Mouse (Mus musculus): ENCODE measurements around the gene Teddm1b. TPM values are rescaled to one million over a fixed set of nuclear protein-coding genes. Genes with fewer than 3 reads are reported as not detected.

Teddm1b gene
- total RNA-seq, 2 experiments from 2014 or later: not detected

DNA sequence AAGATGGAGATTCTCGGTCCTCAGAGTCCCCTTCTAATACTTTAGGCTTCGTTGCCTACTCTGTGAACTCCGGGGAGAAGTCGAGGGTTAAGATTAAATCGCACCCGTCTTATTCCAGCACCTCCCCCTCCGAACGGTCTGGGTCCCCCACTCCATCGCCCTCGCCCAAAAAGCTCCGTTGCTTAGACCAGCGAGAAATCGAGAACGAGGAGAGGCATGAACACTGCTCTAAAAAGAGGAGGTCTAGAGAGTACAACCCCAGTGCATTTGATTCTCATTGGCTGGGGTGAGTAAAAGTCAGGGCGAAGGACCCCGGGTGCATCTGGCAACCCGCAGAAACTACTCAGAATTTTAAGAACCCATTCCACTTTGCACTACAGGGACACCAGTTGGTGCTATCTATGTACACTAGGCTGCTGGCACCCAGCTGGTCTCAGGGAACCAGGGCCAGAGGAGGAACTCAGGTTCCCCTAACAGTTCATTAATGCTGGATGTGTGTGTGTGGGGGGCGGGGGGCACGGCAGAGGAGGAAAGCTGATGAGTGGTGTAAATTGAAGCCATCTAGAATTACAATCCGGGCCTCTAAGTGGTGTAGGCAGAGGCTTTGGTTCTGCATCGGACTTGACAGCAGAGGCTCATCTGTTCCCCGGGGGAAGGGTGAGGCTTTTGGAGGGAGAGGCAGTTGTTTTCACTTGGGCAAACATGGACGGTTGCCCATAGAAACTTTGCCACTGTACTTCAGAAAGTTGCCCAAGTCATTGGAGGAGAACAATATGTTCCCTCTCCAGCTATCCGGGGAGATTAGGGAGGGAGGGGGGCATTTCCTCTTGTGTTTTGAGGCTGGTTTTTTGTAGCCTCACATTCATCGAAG lies 26.9 kb downstream of the Teddm1b start:
- peak; percentile 15 for ATAC-seq (replicated peaks; ENCODE audit: poor library complexity)

GRCm38 (mm10) chr1:153903006-153903405 lies 28.9 kb downstream of the Teddm1b start:
- no peak for ATAC-seq (replicated peaks; ENCODE audit: poor library complexity)

DNA sequence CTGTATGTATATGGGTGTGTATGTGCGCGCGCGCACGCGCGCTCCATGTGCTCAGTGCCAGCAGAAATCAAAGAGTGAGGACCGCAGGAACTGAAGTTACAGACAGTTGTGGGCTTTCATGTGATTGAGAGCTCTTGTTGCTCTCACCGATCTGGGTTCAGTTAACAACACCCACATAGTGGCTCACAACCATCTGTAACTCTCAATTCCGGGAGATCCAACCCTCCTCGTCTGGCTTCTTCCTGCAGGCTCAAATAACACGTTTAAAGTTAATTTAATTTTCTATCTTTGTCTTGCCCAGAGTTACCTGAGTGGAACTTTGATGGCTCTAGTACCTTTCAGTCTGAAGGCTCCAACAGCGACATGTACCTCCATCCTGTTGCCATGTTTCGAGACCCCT lies 30.1 kb downstream of the Teddm1b start:
- no peak for ATAC-seq (replicated peaks; ENCODE audit: poor library complexity)

DNA sequence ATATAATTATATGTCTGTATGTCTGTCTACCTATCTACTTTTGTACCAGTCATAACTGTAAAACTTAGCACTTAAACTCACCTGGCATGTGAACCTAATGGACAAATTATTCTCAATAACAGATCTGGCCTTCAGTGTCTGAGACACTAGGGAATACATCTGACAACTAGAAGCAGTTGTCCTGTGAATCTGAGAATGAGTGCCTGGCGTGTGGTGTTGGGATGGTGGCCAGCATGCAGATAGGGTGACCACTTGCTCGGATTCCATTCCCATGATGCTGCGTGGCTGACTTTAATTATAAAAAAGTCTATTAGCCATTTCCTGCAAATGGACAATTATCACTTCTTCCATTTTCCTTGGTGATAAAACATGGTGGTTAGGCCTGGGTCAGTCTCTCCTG lies 31.7 kb downstream of the Teddm1b start:
- no peak for ATAC-seq (replicated peaks; ENCODE audit: poor library complexity)

DNA sequence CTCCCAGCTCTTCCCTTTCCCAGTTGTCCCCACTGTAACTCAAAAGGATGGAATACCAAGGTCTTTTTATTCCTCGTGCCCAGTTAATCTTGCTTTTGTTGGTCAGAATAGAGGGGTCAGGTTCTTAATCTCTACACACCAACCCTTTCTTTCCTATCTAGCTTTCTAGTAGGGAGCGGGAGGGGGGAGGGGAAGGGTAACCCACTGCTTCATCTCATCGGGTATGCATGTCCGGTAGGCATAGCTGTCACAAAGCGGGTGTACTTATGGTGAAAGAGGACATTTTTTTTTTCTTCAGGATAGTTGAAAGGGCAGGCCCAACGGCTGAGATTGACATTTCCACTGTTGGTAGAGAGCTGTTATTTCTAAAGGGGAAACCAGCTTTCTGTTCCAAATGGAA lies 34.1 kb downstream of the Teddm1b start:
- ATAC-seq (replicated peaks; ENCODE audit: poor library complexity): no peak

- ATAC-seq (replicated peaks; ENCODE audit: poor library complexity): no peak
Observed at GRCm38 (mm10) chr1:153908741-153909140, 34.6 kb downstream of the Teddm1b start.

DNA sequence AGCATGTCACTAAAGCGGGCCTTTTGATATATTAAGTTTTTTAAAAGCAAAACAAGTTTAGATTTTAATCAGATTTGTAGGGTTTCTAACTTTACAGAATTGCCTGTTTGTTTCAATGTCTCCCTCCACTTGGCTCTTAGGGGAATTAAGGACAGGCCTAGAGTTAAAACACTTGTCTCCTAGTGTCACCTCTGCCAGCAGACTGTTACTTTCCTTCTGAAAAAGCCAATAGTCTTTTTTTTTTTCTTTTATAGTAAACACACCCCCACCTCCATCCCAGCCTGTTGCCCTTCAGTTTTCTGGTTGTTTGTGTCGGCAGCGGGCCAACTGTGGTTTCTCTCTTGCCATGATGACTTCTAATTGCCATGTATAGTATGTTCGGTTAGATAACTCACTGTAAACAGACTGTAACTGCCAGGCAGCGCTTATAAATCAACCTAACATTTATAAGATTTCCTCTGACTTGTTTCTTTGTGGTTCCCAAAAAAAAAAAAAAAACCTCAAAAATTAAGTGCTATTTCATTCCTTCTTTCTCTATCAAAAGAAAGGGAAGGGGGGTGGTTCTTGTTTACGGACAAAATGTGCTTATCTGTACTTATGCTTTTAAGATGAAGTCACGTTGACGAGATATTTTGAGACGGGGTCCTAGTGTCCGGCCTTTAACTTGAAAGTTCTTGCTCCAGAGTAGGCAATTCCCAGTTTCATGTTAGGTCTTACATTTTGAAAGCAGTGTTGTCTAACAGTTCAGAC lies 35.2 kb downstream of the Teddm1b start:
- ATAC-seq (replicated peaks; ENCODE audit: poor library complexity): peak; percentile 75

DNA sequence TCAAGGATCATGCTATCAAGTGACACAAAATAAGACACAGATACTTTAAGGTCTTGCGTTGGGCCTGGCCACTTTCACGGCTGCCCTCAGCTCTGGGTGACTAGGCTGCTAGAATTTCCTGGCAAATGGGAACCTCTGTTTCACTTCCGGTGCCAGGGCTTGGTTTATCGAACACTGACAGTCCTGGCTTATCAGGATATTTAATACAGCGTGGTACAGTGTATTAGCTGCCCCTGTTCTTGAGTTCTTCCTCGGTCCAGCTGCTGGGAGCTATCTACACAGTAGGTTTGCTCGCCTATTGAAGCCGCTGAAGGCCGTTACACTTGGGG lies 35.8 kb downstream of the Teddm1b start:
- ATAC-seq (replicated peaks; ENCODE audit: poor library complexity): peak; percentile 49

- peak; percentile 49 for ATAC-seq (replicated peaks; ENCODE audit: poor library complexity)
Observed at GRCm38 (mm10) chr1:153910423-153910822, 36.3 kb downstream of the Teddm1b start.

GRCm38 (mm10) chr1:153911276-153911795 lies 37.2 kb downstream of the Teddm1b start:
- no peak for ATAC-seq (replicated peaks; ENCODE audit: poor library complexity)

- ATAC-seq (replicated peaks; ENCODE audit: poor library complexity): peak; percentile 37
Observed at GRCm38 (mm10) chr1:153913869-153914268, 39.7 kb downstream of the Teddm1b start.

GRCm38 (mm10) chr1:153918521-153919206 lies 44.5 kb downstream of the Teddm1b start:
- 0 out of 2 replicates have a peak, but pooled peaks have one; percentile 30 for ATAC-seq (replicated peaks; ENCODE audit: poor library complexity)

DNA sequence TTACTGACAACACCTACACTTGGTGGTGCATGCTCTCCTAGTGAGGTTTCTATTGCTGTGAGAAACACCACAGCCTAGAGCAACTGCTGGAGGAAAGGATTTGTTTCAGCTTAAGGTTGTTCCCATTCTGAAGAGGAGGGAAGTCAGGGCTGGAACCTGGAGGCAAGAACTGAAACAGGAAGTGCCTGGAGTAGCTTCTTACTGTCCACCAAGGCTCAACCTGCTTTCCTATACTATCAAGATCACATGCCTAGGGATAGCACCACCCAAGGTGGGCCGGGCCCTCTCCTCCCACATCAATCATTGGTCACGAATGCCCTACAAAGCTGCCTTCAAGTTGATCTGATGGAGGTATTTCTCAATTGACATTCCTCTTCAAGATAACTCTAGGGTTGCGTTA lies 47.5 kb downstream of the Teddm1b start:
- ATAC-seq (replicated peaks; ENCODE audit: poor library complexity): peak; percentile 40; the same call in 1 of the 2 replicates

GRCm38 (mm10) chr1:153922571-153923021 lies 48.5 kb downstream of the Teddm1b start:
- no peak for ATAC-seq (replicated peaks; ENCODE audit: poor library complexity)

DNA sequence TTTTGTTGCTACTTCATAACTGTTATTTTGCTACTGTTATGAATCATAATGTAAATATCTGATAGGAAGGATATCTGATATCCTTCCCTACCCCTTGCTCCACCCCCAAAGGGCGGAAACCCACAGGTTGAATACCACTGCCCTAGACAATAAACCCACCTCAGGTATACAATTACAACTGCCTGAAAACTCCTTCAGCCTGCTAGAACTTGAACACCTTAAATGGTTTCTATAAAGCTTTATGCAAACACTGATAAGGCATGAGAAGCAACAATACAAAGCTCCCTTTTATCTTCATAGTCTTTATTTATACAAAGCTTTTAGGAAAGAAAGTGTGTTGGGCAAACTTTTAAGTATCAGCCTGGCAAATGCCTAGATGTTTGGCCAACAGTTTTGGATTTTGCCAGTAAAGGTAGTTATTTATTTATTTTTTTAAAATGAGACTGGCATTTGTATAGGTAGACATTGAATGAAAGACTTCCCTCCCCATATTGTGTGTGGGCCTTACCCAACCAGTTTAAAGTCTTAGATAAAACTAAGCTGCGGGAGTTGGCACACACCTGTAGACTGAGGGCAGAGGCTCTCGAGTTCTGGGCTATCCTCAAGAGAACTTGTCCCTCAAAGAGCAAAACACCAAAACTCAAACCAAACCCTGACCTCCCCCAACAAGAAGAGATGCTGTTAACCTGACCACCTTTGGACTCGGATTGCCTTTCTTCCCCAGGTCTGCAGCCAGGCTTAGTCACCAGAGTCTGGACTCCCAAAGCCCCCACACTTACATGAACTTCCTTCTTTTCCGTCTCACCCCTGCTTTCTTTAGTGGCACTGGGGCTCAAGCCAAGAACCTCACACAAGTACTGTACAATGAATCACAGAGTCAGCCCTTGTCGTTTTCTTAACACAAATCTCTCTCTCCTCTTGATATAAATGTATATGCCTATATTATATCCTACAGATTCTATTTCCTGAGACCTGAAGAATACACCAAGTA lies 50.5 kb downstream of the Teddm1b start:
- peak; percentile 60 for ATAC-seq (replicated peaks; ENCODE audit: poor library complexity)

Other genes with a start within 250 kb of the Teddm1b start
- 0.17 and 1.1 TPM in 2 replicates for gene Rgs8, start 221.3 kb upstream of the Teddm1b start, total RNA-seq (2015)
- 0.25 and 0.37 TPM in 2 replicates for gene Rgs8, start 221.3 kb upstream of the Teddm1b start, total RNA-seq (2017)
- not detected in 2 replicates for gene Rgs16, start 134.0 kb upstream of the Teddm1b start, total RNA-seq (2015)
- gene Rgs16, start 134.0 kb upstream of the Teddm1b start, total RNA-seq (2017): 0.44 TPM in 1 of 2 replicates, not detected in the other
- gene Rnasel, start 124.9 kb upstream of the Teddm1b start, total RNA-seq (2015): 41.4 and 52.2 TPM in 2 replicates
- gene Rnasel, start 124.9 kb upstream of the Teddm1b start, total RNA-seq (2017): 46.4 and 58.3 TPM in 2 replicates
- gene Rgsl1, start 30.2 kb upstream of the Teddm1b start, total RNA-seq (2015): 0.59 TPM in 1 of 2 replicates, not detected in the other
- 0.42 TPM in 1 of 2 replicates, not detected in the other for gene Rgsl1, start 30.2 kb upstream of the Teddm1b start, total RNA-seq (2017)
- gene Teddm1a, start 17.4 kb downstream of the Teddm1b start, total RNA-seq (2015): not detected in 2 replicates
- not detected in 2 replicates for gene Teddm1a, start 17.4 kb downstream of the Teddm1b start, total RNA-seq (2017)
- gene Glul, start 25.6 kb downstream of the Teddm1b start, total RNA-seq (2015): 32.1 and 35.2 TPM in 2 replicates
- gene Glul, start 25.6 kb downstream of the Teddm1b start, total RNA-seq (2017): 46.2 and 55.2 TPM in 2 replicates
- gene Teddm2, start 25.9 kb downstream of the Teddm1b start, total RNA-seq (2015): 0.05 and 0.10 TPM in 2 replicates
- 0.24 TPM in 1 of 2 replicates, not detected in the other for gene Teddm2, start 25.9 kb downstream of the Teddm1b start, total RNA-seq (2017)

Measured in megakaryocyte progenitor cell, adult 5-6 weeks (primary cell).